Mouse (Mus musculus): ENCODE data around the gene Acadm. TPM values are rescaled to one million over a fixed set of nuclear protein-coding genes. Genes with fewer than 3 reads are reported as not detected.

Gene Acadm
- 3.3 TPM in 2 replicates for polyA plus RNA-seq (2012)

- no peak for TF ChIP-seq GATA1 (IDR thresholded peaks at IDR 0.05; ENCODE audit: low read length)
Measured at GRCm38 (mm10) chr3:153944335-153944990, at the start of gene Acadm. Gene Acadm, minus strand, starts transcription at chr3:153944632.

DNA sequence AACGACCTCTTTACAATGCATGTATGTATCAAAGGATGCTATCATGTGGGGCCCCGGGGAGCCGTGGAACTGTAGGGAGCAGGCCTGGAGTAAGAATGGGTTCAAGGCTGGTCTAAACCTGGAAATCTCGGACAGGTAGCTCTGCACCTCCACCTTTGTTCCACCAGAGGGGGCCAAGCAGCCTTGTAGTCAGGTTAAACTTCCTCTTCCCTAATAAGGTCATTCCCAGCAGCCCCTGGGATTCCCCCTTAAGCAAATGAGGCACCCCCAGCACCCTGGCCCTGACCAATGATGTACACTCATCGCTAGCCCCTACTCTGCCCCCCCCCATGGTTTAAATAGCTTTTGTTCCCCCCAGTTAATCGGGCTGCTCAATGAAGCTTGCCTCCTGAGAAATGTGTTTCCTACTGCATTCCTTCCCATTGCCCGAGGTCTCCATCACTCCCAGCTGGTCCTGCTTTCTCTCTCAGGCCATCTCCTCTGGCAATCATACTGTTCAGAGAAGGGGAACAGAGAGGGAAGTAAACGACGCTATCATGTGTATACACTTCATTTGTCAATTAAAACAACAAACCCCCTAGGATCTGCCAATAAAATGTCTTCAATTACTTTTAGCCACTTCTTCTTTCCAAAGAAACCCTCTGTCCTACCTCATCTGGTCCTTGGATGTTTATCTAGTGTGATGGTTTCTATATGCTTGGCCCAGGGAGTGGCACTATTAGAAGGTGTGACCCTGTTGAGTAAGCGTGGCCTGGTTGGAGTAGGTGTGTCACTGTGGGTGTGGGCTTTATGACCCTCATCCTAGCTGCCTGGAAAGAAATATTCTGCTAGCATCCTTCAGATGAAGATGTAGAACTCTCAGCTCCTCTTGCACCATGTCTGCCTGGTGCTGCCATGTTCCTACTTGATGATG lies 40.3 kb upstream of the Acadm start:
- TF ChIP-seq GATA1 (IDR thresholded peaks at IDR 0.05; ENCODE audit: low read length) = no peak

GRCm38 (mm10) chr3:153980611-153981010 lies 36.2 kb upstream of the Acadm start:
- no peak for TF ChIP-seq GATA1 (IDR thresholded peaks at IDR 0.05; ENCODE audit: low read length)

DNA sequence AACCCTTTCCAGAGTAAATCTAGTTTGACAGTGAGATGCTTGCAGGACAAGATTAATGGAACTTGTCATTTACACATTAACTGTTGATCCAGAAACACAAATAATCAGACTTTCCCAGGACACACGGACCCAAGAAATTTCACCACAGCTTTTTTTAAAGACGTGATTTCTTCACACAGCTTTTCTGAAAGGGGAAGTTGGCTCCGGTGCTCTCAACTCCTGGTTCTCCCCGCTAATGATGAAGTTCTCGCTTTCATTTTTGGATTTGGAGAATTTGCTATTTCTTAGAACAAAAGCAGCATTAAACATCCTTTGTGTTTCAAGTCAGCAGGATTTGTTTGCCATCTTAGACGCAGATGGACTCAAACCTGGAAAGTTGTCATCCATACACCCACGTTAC lies 31.4 kb upstream of the Acadm start:
- TF ChIP-seq GATA1 (IDR thresholded peaks at IDR 0.05; ENCODE audit: low read length) = no peak

DNA sequence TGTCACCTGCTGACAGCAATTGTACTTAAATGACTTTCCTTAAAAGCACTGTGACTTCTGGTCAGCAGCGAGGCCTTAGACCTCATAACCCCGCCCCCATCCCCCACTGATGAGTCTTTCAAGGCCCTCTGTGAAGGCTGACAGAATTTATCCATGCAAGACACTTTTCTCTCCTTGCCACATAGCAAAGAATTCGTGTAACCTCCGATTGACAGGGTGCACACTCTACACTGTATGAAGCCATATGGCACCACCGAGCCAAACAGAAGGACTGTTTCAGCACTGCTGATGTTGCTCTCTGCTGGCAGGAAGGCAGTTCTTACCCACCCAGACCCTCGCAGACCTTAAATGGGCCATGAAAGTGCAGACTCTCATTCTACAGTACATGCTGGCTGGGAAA lies 30.6 kb upstream of the Acadm start:
- no peak for TF ChIP-seq GATA1 (IDR thresholded peaks at IDR 0.05; ENCODE audit: low read length)

DNA sequence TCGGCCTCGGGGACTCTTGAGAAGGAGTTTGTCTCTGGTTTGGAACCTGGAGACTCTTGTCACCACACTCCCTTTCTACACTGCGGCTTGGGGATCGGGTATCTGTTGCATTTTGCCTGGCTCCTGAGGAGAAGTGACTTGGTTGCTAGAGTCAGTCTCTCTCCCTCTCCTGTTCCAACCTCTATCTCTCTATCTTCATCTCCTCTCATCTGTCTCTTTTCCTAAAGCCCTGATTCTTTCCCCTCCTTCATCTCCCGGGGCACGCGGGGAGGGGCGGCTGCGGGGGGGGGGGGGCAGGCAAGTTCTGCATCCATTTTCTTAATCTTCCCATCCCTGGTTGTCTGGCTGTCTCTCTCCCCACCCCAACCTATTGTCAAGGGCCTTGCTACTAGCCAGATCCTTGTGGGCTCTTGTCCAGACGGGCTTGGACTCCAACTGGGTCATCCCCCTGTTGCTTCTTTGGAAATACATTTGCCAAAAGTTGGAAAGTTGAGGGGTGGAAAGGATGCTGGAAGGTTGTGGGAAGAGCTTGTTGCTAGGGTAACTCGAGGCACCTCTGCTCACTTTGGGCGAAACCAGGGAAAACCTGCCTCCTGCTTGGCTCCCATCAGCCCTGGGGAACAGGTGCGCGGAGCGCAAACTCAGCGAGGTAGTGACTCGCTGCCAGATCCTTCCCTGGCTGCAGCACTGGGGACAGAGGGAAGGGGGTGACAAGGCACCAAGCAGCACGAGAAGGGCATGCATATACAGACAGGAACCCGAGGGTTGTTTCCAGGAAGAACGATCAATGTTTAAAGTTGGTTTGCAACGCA lies 29.7 kb upstream of the Acadm start:
- no peak for TF ChIP-seq GATA1 (IDR thresholded peaks at IDR 0.05; ENCODE audit: low read length)

GRCm38 (mm10) chr3:153973171-153973948 lies 28.9 kb upstream of the Acadm start, which contains the start of gene Slc44a5:
Gene Slc44a5, plus strand, starts transcription at chr3:153973436.
- TF ChIP-seq GATA1 (IDR thresholded peaks at IDR 0.05; ENCODE audit: low read length) = no peak

DNA sequence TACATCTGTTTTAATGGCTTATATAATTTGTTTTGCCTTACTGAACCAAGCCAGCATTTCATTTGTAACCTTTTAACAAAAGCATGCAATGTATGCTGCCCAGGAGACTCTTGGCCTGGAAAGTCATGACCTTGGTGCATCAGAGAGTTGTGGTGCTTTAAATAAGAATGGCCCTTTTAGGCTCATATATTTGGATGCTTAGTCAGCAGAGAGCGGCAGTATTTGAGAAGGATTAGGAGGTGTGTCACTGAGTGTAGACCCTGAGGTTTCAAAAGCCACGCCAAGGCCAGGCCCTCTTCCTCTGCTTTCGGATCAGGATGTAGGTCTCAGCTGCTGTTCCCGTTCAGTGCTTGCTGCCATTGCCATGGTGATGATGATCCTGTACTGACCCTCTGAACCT lies 25.0 kb upstream of the Acadm start:
- no peak for TF ChIP-seq GATA1 (IDR thresholded peaks at IDR 0.05; ENCODE audit: low read length)

DNA sequence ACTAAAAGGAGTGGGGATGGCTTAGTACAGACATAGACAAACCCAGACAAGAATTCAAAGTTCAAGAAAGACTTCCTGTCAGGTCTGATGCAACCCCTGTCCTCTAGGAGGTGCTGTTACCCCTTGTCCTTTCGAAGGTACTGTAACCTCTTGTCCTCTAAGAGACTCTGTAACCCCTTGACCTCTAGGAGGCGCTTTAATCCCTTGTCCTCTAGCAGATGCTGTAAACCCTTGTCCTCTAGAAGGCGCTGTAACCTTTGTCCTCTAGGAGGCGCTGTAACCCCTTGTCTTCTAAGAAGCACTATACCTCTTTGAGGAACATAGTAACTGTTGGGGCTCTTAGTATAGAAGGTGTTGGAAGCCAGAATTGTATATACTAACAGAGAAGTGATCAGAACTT lies 24.1 kb upstream of the Acadm start:
- TF ChIP-seq GATA1 (IDR thresholded peaks at IDR 0.05; ENCODE audit: low read length) = no peak

GRCm38 (mm10) chr3:153967447-153967846 lies 23.0 kb upstream of the Acadm start:
- no peak for TF ChIP-seq GATA1 (IDR thresholded peaks at IDR 0.05; ENCODE audit: low read length)

DNA sequence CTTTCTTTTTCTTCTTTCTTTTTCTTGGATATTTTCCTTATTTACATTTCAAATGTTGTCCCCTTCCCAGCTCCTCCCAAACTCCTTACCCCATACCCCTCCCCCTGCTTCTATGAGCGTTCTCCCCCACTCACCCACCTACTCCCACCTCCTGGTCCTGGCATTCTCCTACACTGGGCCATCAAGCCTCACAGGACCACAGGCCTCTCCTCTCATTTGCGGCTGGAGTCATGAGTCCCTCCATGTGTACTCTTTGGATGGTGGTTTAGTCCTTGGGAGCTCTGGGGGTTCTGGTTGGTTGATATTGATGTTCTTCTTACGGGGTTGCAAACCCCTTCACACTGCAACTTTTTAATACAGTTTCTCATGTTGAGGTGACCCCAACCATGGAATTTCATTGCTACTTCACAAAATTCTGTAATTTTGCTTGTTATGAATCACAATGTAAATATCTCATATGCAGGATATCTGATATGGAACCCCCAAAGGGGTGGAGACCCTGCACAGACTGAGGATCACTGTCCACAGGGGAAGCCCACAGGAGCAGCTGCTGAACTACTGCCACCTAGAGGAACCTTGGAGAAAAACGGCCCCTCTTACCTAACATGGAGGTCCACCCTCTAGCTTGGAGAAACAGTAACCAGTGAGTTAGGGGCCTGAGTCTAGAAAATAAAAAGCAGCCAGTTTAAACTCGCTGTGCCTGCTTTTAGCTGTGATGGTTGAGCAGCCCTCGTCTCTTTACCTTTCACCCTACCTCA lies 17.4 kb upstream of the Acadm start:
- no peak for TF ChIP-seq GATA1 (IDR thresholded peaks at IDR 0.05; ENCODE audit: low read length)

GRCm38 (mm10) chr3:153960884-153961283 lies 16.5 kb upstream of the Acadm start:
- no peak for TF ChIP-seq GATA1 (IDR thresholded peaks at IDR 0.05; ENCODE audit: low read length)

DNA sequence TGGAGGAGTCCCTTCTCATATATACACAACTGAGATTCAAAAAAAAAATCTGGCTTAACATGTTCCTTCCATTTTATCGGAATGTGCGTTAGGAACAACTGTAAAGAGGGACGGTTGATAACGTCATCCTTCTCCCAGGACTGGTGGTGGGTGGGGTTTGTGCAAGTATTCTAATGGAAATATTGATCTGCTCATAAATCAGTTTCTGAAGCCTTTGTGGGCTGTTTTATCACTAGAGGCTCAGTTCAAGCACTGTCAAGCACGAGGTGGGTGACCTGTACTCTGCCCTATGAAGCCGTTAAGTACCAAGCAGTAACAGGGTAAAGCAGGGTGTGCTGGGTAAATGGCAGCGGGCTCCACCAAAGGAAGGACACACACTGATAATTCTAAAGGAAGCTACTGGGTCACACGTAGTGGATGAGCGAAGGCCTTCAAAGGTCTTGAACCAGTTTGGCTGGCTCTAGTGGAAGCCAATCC lies 15.3 kb upstream of the Acadm start:
- no peak for TF ChIP-seq GATA1 (IDR thresholded peaks at IDR 0.05; ENCODE audit: low read length)

DNA sequence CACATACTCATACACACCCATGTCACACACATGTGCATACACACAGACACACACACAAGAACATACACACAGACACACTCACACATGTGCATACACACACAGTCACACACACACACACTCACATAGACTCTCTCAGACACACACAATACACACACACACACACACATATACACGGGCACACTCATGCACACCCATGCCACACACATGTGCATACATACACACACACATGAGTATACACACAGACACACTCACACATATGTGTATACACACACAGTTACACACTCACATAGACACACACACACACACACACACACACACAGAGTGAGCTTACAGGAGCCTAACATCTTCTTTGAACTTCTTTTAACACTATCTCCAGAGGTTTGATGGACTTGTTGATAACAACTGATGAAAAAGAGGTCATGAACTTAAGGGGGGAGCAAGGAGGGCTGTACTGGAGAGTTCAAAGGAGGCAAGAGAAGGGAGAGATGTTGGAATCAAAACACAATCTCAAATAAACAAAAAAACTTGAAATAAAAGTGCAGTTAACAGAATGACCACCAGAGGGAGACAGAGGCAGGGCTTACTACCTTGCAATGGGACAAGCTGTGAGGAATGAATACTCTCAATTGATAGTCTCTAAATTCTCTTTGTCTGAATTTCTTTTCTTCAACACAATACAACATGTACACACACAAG lies 14.8 kb upstream of the Acadm start:
- TF ChIP-seq GATA1 (IDR thresholded peaks at IDR 0.05; ENCODE audit: low read length) = no peak

Data from G1E-ER4 (cell line).